Mouse (Mus musculus): Measurements from ENCODE around the gene C1qtnf4. TPM values are rescaled to one million over a fixed set of nuclear protein-coding genes. Genes with fewer than 3 reads are reported as not detected.
"Not testable (repeated sequence)": the region's sequence is repeated elsewhere in the genome, so short reads cannot be mapped to it uniquely, and the experiment has no call there.

C1qtnf4 gene
- total RNA-seq, 2 experiments from 2014 or later: 198 to 208 TPM

DNA sequence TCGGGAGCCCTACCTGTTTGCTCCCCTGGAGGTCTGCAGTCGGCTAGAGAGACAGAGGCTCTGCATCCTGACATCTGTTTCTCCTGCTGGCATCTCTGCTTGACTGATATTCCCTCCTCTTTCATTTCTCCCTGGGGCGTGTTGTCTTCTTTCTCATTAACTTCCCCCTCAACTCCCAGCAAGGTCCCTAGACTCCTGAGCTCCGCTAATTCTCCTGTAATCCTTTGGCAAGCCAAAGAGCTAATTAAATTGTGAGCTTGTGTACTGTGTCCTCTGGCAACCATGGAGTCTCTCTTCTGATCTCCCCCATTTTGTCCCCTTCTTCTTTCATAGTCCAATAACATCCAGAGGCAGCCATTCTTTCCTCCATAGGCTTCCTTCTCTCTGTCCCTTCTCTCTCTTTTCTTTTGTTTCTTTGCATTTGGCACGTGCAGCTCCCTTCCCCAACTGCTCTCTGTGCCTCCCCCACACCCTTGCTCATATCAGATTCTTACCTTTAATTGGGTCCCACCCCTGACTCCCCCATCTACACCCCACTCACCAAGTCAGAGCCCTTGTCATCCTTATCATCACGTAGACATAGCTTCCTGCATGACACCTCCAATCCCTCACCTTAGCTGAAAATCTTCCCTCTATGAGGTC is 5.4 kb upstream of the C1qtnf4 start:
- DNase-seq (ENCODE audit: low spot score in 2 of 2): no peak

DNA sequence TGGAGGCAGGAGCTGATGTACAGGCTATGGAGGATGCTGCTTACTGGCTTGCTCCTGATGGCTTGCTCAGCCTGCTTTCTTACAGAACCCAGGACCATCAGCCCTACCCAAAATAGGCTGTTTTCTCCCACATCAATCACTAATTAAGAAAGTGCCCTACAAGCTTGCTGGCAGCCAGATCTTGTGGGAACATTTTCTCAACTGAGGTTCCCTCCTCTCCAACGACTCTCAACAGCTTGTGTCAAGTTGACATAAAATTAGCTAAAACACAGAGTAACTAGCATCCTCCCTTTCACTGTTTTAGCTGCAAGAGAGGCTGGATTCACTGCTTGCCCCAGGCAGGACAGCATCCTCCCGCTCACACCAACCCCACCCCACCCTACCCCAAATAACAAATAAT is 3.8 kb upstream of the C1qtnf4 start:
- DNase-seq (ENCODE audit: low spot score in 2 of 2): no peak

DNA sequence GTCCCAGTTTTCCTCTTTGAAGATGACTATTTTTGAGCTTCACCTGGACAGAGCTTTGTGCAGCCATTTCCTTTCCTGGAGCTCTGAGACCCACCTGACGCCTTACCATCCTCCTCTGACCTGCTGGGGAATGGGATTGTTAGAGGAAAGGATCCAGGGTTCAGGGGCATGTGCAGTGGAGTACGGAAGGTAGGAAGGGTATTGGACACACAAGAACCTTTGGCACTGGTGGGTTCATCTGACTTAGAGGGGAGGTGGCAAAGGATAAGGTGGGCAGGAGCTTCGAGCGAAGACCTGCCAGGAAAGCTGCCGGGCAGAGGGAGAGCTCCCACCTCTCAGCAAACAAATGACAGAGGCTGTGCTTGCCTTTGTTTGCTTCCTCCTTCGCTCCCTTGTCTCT is 776 bp downstream of the C1qtnf4 start:
- DNase-seq (ENCODE audit: low spot score in 2 of 2): no peak

DNA sequence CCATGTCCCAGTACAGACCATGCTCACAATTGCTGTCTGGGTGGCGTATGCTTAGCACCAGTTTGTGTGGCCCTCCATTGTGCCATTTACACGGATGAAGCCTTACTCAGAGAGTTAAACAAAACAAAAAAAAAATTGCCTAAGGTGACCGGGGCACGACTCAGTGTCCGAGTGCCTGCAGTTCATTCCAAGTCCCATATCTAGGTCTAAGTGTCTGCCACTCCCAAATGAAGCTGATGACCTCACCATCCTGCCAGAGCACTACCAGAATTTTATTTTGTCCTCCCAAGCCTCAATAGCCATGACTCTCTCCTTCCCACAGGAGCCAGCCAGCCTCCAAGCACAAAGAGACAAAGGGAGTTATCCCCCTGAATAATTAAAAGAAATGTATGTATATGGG is 2.0 kb downstream of the C1qtnf4 start:
- no peak for DNase-seq (ENCODE audit: low spot score in 2 of 2)

DNA sequence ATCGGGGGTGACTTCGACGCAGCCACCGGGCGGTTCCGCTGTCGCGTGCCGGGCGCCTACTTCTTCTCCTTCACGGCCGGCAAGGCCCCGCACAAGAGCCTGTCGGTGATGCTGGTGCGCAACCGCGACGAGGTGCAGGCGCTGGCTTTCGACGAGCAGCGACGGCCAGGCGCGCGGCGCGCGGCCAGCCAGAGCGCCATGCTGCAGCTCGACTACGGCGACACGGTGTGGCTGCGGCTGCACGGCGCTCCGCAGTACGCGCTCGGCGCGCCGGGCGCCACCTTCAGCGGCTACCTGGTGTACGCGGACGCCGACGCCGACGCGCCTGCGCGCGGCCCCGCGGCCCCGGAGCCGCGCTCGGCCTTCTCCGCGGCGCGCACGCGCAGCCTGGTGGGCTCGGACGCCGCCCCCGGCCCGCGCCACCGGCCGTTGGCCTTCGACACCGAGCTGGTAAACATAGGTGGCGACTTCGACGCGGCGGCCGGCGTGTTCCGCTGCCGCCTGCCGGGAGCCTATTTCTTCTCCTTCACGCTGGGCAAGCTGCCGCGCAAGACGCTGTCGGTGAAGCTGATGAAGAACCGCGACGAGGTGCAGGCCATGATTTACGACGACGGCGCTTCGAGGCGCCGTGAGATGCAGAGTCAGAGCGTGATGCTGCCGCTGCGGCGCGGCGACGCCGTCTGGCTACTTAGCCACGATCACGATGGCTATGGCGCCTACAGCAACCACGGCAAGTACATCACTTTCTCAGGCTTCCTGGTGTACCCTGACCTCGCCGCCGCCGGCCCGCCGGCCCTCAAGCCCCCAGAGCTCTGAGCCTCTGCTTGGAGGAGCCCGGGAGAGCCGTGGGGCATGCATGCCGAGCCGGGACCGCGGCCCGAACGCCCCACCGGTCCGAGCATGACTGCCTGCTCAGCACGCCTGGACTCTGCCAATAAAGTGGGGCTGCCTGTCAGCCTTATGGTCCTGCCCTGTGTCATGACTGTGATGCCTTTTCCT is 4.2 kb downstream of the C1qtnf4 start:
- no peak for DNase-seq (ENCODE audit: low spot score in 2 of 2)

DNA sequence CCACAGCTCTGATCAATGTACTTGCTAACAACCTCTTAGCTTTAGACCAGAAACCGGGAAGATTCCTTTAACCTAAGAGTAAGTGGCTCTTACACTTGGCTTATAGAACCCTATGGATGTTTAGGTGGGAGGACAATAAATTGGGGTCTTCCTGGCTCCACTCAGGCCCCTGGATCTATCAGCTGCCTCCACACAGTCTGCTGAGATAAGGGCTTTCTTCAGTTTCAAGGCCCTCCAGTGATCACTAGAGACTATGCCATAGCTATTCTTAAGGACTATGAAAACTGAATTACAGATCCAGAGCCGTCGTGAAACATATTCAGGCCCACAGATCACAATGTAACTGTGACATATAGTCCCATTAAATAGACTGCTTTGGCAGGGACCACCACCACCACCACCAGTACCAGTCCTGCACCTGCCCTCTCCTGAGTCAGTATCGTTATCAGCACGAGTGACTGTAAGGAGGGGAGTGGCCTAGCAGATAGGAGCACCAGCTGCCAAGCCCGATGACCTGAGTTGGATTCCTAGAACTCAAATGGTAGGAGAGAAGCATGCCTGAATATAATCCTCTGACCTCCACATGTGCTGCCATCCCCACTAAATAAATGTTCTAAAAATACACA is 8.1 kb downstream of the C1qtnf4 start:
- DNase-seq (ENCODE audit: low spot score in 2 of 2): no peak

DNA sequence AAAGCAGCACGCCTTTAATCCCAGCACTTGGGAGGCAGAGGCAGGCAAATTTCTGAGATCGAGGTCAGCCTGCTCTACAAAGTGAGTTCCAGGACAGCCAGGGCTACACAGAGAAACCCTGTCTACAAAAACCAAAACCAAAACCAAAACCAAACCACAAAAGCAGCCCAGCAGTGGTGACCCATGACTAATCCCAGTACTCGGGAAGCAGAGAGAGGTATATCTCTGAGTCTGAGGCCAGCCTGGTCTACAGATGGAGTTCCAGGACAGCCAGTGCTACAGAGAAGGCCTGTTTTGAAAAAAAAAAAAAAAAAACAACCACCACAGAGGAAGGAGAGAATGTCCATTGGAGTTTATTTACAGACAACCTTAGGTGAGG is 8.6 kb downstream of the C1qtnf4 start:
- not testable (repeated sequence) for DNase-seq (ENCODE audit: low spot score in 2 of 2)

DNA sequence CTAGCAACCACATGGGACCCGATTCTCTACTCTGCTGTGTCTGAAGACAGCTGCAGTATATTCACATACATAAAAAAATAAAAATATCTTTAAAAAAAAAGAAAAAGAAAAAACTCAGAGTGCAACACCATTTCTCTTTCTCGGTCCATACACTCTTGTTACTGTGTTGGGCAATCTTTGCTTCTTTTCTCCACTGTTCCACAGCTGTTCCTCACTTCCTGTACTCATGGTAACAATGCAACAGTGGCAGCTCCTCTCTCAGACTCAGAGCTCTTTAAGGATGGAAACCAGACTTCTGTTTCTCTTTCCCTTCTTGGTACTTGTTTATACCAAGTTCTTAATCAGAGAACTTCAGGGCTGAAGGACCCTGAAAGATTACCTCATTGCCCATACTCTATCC is 17.7 kb downstream of the C1qtnf4 start:
- DNase-seq (ENCODE audit: low spot score in 2 of 2): no peak

DNA sequence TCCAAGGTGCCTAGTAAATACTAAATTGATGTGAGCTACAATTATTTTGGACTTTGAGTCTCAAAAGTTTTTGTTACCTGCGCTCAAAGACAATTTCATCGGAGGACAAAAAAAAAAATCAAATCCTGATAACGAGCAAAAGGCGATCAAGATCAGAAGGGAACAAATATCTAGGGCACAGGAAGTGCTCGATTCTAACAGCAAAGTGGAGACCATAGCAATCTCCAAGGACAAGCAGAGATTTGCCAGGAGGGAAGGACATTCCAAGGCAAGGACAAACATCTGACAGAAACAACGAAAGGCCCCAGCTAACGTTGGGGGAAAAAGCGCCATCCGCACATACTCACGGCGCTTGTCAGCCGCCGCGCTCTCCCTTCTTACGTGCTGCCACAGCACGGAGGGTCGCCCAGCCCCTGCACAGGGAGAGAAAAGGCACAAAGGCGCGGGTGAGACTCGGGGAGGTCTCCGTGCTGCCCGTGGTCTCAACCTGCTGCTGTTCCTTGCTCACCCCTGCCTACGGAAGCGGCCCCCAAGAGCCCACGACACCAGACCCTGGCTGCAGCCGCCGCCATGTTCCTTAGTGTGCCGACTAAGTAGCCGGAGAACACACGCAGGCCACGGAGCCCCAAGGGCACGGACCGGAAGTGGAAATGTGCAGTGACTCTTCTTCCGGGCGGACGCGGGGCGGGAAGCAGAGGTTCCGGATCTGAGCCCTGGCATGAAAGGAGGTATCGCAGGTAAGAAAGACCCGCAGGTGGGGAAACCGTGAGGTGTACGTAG is 18.6 kb downstream of the C1qtnf4 start, which contains the start of the genes Kbtbd4 and Ndufs3:
TSS of gene Kbtbd4 (plus strand) at position 665 of the 780 bp plus-strand sequence.
TSS of gene Ndufs3 (minus strand) at position 752 of the 780 bp plus-strand sequence.
- DNase-seq (ENCODE audit: low spot score in 2 of 2): peak; percentile 80 to 89

DNA sequence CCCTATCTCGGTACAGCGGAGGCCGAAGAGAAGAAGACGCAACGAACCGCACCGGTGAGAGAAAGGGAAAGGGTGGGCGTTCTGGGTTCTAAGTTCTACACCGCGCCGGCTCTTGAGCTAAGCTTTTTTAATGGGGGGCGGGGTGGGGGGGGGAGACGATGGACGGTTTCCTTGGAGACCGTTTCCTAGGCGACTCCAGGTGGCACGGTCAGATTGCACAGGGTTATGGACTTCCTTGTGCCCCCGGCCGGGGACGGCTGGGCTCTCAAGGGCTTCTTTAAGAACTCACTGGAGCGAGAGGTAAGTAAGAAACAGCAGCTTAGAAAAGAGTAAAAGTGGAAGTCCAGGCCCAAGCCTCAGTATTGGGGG is 19.2 kb downstream of the C1qtnf4 start:
- no peak for DNase-seq (ENCODE audit: low spot score in 2 of 2)

DNA sequence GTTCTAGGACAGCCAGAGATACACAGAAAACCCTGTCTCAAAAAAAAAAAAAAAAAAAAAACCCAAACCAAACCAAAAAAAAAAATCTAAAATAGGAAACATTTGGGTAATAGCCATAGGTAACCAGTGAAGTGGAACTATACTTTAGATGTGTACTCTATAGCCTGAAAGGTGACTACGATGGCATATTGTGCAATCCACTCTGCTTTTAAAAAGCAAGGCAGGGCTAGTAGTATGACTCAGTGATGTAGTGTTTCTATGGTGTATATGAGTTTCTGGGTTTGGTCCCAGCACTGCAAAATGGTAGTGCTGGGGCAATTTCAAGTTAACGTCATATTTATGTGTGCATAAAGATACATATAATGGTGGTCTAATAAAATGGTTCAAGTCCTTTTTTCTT is 21.1 kb downstream of the C1qtnf4 start:
- DNase-seq (ENCODE audit: low spot score in 2 of 2): no peak

DNA sequence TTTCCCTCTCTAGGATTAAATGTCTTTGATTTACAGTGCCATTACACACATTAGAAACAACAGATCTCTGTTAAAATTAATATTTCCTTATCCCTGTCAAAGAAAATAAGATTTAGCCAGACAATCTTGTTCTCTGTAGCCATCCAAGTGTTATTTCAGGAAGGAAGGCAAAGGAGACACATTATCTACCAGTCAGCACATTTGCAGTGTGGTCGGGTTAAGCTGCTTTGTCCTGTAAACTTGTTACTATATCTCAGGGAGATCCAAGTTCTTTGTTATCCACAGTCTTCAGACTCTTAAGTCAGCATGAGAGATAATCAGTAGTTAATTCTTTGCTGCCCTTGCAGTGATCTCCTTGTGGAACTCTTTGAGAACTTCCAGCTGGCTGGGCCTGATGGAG is 25.2 kb downstream of the C1qtnf4 start:
- DNase-seq (ENCODE audit: low spot score in 2 of 2): no peak

DNA sequence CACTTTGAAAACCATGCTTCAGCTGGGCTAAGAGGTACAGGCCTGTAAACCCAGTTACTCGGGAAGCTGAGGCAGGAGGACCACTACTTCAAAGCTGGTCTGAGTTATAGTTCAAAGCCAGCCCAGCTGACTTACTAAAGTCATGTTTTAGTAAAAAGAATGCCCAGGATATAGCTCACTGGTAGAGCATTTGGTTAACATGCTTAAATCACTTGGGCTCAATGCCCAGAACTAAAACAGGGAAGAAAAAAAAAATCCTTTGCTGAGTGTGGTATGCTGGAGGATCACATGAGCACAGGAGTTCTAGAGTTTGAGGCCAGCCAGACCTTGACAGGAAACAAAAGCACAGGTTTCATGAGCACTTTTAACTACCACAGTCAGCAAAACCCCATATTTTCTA is 26.0 kb downstream of the C1qtnf4 start:
- DNase-seq (ENCODE audit: low spot score in 2 of 2): no peak

DNA sequence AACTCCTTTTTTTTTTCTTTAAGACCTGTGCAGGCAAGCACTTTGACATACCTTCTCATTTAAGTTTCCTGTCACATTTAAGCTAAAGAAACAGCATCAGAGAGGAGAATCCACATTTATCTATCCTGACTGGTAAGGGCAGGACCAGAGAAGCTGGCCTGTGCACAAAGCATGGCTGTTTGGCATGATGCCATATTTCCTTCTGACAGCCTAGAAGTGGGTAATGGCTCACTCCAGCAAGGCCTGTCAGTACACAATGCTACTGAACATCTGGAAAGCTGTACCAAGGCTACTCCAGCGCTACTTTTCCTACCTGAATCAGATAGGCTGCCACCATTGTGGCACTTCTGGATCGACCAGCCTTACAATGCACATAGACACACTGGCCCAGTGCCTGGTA is 28.0 kb downstream of the C1qtnf4 start:
- no peak for DNase-seq (ENCODE audit: low spot score in 2 of 2)

DNA sequence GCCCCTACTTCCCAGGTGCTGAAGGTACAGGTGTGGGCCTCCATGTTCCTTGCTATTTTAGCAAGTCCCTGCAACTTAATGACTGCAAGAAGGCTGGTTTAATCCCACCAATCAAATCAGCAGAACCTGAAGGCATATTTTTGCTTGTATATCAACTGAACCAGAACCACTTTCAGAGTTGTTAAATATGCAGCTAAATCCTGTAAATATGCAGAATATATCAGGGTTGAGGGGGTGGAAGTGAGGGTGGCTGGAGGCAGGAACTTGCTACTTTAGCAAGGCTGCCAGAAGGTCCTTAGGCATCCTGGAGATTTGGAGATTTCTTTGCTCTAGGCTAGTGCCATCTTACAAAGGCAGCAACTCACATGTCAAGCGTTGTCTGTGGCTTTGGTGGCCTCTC is 29.9 kb downstream of the C1qtnf4 start:
- DNase-seq (ENCODE audit: low spot score in 2 of 2): no peak

DNA sequence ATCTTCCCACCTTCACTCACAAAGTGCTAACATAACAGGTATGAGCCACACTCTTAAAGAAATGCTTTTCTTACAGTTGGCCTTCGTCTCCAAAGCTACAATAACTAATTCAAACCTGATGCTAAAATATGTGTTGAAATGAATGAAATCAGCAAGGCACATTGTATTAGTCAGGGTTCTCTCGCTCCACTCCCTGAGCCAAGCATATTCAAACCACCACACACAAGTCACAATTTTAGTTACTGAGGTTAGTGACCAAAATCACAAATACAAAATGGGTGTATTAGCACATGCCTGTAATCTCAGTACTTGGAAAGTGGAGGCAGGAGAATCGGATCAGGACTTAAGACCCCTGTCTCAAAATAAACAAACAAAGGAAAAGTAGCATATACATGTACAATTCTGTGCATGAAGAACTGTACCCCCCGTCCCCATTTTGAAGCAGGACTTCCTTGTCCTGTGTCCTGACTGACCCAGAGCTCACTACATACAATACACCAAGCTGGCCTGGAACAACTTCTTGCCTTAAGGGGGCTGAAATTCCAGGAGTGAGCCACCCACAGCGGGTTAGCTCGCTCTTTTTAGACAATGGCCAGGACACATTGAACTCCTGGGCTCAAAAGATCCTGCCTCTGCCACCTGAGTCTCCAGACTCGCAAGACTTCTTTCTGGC is 31.0 kb downstream of the C1qtnf4 start:
- DNase-seq (ENCODE audit: low spot score in 2 of 2): peak in 1 of 2 experiments; percentile 29

DNA sequence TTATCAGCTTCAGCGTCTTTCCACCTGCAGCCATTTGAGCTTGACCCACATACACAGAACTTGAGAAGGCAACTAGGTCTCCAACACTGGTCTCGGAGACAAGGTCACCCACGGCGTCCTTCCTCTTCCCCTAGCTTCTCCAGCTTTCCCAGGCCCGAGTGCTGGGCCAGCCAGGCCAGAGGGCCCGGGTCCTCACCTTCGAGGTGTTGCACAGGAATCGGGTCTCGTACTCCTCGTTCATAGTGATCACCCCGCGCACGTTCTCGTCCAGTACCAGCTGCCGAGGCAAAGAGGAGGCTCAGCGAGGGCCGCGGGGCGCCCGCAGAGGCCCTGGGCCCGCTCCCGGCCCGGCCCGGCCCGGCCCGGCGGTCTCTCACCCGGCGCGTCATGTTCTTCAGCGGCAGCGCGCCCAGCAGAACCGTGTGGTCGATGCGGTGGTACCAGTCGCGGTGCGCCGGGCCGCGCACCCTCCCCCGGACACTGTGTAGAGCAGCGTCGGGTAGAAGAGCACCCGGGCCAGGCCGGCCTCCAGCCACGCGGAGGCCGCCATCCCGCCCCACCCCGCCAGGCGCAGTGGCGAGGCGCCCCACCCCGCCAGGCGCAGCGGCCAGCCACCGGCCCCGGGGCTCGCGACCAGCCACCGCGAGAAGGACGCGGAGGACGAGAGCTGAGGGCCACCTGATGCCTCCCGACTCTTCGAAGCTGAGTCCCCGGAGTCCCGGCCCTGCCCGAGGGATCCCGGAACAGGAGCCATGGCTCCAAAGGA is 31.8 kb downstream of the C1qtnf4 start:
- peak in 1 of 2 experiments; percentile 51 for DNase-seq (ENCODE audit: low spot score in 2 of 2)

DNA sequence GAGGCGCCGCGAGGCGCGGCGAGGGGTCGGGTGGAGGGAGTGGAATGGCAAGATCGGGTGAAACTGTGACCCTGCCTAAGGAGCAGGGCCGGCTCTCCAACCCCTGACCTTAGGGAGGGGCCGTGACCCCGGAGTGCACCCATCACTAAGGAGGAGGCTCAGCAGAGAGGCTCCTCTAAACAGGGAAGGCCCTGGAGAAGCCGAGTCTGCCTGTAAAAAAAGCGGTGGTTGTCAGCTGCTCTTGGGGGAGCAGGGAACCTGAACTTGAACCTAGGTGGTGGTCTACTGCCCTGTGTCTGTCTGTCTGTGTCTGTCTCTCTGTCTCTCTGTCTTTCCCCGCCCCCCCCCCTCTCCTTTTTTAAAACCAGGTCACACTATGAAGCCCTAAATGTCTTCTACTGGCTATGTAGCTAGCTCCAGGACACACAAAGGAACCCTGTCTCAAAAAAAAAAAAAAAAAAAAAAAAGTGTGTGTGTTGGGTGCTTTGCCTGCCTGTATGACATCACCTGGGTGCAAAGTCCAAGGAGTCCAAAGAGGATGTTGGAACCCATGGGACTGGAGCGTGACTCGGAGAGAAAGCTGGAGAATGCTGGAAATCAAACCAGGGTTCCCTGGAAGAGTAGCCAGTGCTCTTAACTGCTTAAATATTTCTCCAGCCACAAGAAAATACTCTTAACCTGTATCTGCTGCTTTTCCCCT is 32.5 kb downstream of the C1qtnf4 start:
- DNase-seq (ENCODE audit: low spot score in 2 of 2): no peak

DNA sequence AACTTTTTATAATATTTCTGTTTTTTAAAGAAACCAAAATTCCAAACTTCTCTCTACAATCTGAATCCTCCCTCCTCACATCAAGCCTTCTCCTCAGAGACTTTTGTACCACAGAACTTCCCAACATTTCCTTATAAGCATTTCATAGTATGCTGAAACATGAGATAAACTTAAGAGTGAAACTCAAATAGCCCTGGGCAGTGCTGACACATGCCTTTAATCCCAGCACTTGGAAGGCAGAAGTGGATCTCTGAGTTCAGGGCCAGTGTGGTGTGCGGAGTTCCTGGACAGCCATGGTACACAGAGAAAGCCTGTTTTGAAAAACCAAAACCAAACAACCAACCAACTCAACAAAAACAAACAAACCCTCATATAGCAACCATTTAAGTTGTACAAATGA is 35.5 kb downstream of the C1qtnf4 start:
- DNase-seq (ENCODE audit: low spot score in 2 of 2): no peak
